Mouse (Mus musculus): ENCODE results near the gene Dhrs7. TPM values are rescaled to one million over a fixed set of nuclear protein-coding genes. Genes with fewer than 3 reads are reported as not detected.
"Not testable (repeated sequence)": the region's sequence is repeated elsewhere in the genome, so short reads cannot be mapped to it uniquely, and the experiment has no call there.

Gene Dhrs7
- polyA plus RNA-seq (2015; fragmentation: Nextera tagmentation; extraction: Ambion mirVana): 8.0 and 10.2 TPM in 2 replicates

DNA sequence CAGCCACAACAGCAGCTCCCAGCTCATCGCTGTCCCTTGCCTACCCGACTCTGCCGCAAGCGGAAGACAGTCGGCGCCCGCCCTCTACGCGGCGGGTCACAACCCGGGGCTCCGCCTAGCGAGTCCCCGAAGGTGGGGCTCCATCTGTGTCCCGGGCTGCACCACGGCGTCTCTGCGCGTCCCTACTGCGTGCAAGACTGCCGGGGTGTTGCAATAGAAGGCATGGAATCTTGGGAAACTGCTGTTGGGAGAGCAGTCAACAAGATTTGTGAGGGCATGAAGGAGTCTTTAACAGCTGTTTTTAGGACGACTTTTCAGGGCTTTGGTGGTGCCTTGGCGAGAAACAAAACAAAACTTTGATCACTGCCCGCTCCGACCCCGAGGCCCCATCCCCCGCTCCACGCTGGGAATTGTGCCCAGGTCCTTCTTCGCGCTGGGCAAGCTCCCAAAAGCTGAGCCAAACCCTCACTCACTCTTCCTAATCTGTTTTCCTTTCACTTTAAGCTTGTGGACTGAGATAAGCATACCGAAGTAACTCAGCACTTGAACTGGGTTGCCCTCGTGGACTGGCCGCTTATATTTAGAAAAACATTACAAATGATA, at the start of gene Dhrs7:
Gene Dhrs7, minus strand, starts transcription at position 175 of the 603 bp plus-strand sequence.
- no peaks in the 10 kb centered on the region for H3K27me3 ChIP-seq
- peak within 1 kb of the TSS; percentile 57 for H3K4me3 ChIP-seq
- WGBS: 1% methylated on average over 33 of the region's 33 CpGs
- H3K27ac ChIP-seq (replicated peaks): no peak within 1 kb of the TSS
- peak; percentile 88 for ATAC-seq (replicated peaks)
- no peaks in the 10 kb centered on the region for H3K36me3 ChIP-seq
- peak within 1 kb of the TSS; percentile 55 for H3K9ac ChIP-seq (replicated peaks)
- H3K4me1 ChIP-seq: peaks cover 18% of the 10 kb centered on the region
- peak within 1 kb of the TSS; percentile 93 for H3K4me2 ChIP-seq (replicated peaks)
- H3K9me3 ChIP-seq: no peaks in the 10 kb centered on the region

DNA sequence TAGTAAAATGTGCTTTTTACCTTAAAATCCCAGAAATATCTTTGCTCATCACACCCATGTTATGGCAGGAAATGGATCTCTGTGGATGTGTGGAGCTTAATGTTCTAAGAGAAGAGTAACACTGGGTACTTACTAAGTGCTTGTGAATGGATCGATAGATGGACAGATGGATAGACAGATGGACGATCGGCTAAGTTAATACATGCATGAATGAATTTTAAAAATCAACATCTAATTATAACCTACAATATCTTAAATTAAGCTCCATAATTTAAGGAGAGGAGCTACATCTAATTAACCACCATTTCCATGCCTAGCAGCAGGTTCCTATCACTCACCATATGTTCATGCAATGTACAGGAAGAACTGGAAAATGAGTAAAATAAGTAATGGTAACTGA, 45.3 kb upstream of the Dhrs7 start:
- Histone ChIP-seq H3K4me2 (replicated peaks) (no peak overlapping the region), H3K4me1 (no peaks in the 10 kb centered on the region), H3K27ac (replicated peaks) (no peak overlapping the region), H3K4me3 (no peak overlapping the region), H3K36me3 (no peaks in the 10 kb centered on the region), H3K27me3 (no peaks in the 10 kb centered on the region), H3K9me3 (no peaks in the 10 kb centered on the region), H3K9ac (replicated peaks) (no peak overlapping the region)
- ATAC-seq (replicated peaks): no peak
- WGBS: 68% methylated on average over 3 of the region's 3 CpGs

DNA sequence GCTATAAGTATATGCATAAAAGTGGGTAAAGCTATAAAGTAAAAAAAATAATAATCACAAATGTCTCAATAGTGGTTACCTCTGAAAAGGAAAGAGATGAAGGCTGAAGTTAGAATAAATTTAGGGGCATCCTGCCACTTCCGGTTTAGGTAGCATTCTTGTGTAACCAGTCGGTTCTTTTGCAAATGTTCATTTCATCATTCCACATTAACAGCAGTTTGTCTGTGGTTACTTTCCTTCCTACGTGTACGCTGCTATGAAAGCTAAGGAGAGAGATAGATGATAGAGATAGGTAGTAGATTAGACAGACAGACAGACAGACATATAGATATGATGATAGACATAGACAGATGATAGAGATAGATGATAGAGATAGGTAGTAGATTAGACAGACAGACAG, 39.4 kb upstream of the Dhrs7 start:
- H3K36me3 ChIP-seq: no peaks in the 10 kb centered on the region
- H3K27me3 ChIP-seq: no peaks in the 10 kb centered on the region
- H3K4me1 ChIP-seq: no peaks in the 10 kb centered on the region
- 97% methylated on average over 4 of the region's 4 CpGs for WGBS
- no peak overlapping the region for H3K9ac ChIP-seq (replicated peaks)
- no peak for ATAC-seq (replicated peaks)
- no peak overlapping the region for H3K27ac ChIP-seq (replicated peaks)
- no peak overlapping the region for H3K4me3 ChIP-seq
- no peaks in the 10 kb centered on the region for H3K9me3 ChIP-seq
- no peak overlapping the region for H3K4me2 ChIP-seq (replicated peaks)

- H3K9me3 ChIP-seq: no peaks in the 10 kb centered on the region
- 38% methylated on average over 1 of the region's 1 CpGs for WGBS
- no peak overlapping the region for H3K4me3 ChIP-seq
- no peaks in the 10 kb centered on the region for H3K27me3 ChIP-seq
- H3K9ac ChIP-seq (replicated peaks): no peak overlapping the region
- no peaks in the 10 kb centered on the region for H3K4me1 ChIP-seq
- ATAC-seq (replicated peaks): no peak
- H3K27ac ChIP-seq (replicated peaks): no peak overlapping the region
- no peaks in the 10 kb centered on the region for H3K36me3 ChIP-seq
- H3K4me2 ChIP-seq (replicated peaks): no peak overlapping the region
These were observed 35.3 kb upstream of the Dhrs7 start for GRCm38 (mm10) chr12:72700013-72700412.

DNA sequence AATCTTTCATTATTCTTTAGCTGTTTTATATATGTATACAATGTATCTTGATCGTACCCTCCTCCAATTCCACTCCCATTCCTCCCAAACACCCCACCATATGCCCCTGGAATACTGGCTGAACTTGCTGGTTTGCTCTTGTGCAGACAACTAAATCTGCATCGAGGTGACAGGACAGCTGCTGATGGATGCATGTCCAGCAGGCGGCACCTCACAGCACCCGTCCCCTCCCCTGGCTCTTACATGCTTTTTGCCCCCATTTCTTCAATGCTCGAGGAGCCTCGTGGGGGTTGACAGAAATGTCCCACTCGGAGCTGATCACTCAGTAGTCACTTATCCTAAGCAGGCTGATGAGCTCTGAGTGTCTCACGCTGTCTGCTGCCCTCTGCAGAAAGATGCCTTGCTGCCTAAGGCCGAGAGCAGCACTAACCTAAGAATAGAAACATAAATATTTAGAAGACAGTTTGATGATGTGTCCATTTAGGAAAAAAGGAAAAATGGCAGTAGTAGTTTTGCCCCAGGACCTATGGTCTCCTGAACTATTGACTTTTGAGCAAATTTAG, 30.3 kb upstream of the Dhrs7 start:
- no peaks in the 10 kb centered on the region for H3K36me3 ChIP-seq
- no peak overlapping the region for H3K4me2 ChIP-seq (replicated peaks)
- H3K9ac ChIP-seq (replicated peaks): no peak overlapping the region
- no peaks in the 10 kb centered on the region for H3K4me1 ChIP-seq
- no peak overlapping the region for H3K27ac ChIP-seq (replicated peaks)
- no peaks in the 10 kb centered on the region for H3K9me3 ChIP-seq
- no peak overlapping the region for H3K4me3 ChIP-seq
- WGBS: 57% methylated on average over 9 of the region's 9 CpGs
- no peaks in the 10 kb centered on the region for H3K27me3 ChIP-seq
- no peak for ATAC-seq (replicated peaks)

GRCm38 (mm10) chr12:72694438-72694837, 29.7 kb upstream of the Dhrs7 start:
- Histone ChIP-seq H3K4me1 (no peaks in the 10 kb centered on the region), H3K9ac (replicated peaks) (no peak overlapping the region), H3K4me3 (no peak overlapping the region), H3K27me3 (no peaks in the 10 kb centered on the region), H3K36me3 (no peaks in the 10 kb centered on the region), H3K9me3 (no peaks in the 10 kb centered on the region), H3K4me2 (replicated peaks) (no peak overlapping the region), H3K27ac (replicated peaks) (no peak overlapping the region)
- no peak for ATAC-seq (replicated peaks)
- WGBS: 70% methylated on average over 12 of the region's 12 CpGs

GRCm38 (mm10) chr12:72693895-72694294, 29.2 kb upstream of the Dhrs7 start:
- ATAC-seq (replicated peaks): no peak
- H3K4me3 ChIP-seq: no peak overlapping the region
- no peaks in the 10 kb centered on the region for H3K36me3 ChIP-seq
- no peaks in the 10 kb centered on the region for H3K27me3 ChIP-seq
- 45% methylated on average over 6 of the region's 6 CpGs for WGBS
- H3K4me2 ChIP-seq (replicated peaks): no peak overlapping the region
- no peaks in the 10 kb centered on the region for H3K4me1 ChIP-seq
- no peak overlapping the region for H3K27ac ChIP-seq (replicated peaks)
- H3K9ac ChIP-seq (replicated peaks): no peak overlapping the region
- no peaks in the 10 kb centered on the region for H3K9me3 ChIP-seq

- H3K4me2 ChIP-seq (replicated peaks); H3K27me3 ChIP-seq; H3K9me3 ChIP-seq; H3K27ac ChIP-seq (replicated peaks); ATAC-seq (replicated peaks); H3K36me3 ChIP-seq; H3K4me1 ChIP-seq; H3K9ac ChIP-seq (replicated peaks); H3K4me3 ChIP-seq: not testable (repeated sequence)
- WGBS: 20% methylated on average over 2 of the region's 2 CpGs
These were observed 23.6 kb upstream of the Dhrs7 start for GRCm38 (mm10) chr12:72688281-72688680.

- H3K27me3 ChIP-seq; H3K4me3 ChIP-seq; H3K9ac ChIP-seq (replicated peaks); ATAC-seq (replicated peaks); H3K27ac ChIP-seq (replicated peaks); H3K4me2 ChIP-seq (replicated peaks); H3K36me3 ChIP-seq; H3K4me1 ChIP-seq; H3K9me3 ChIP-seq: not testable (repeated sequence)
- WGBS: 8% methylated on average over 6 of the region's 6 CpGs
These were observed 23.0 kb upstream of the Dhrs7 start for GRCm38 (mm10) chr12:72687741-72688140.

DNA sequence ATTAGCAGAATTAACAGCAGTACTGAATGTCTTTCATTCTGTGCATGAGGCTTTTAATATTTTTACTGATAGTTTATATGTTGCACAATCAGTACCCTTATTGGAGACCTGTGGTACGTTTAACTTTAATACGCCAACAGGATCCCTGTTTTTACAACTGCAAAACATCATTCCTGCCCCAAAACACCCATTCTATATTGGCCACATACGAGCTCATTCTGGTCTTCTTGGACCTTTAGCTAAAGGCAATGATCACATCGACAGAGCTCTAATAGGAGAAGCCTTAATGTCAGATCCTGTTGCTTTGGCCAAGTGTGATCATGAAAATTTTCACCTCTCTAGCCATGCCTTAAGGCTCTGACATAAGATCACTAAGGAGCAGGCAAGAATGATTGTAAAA, 21.9 kb upstream of the Dhrs7 start:
- ATAC-seq (replicated peaks); H3K4me1 ChIP-seq; H3K27ac ChIP-seq (replicated peaks); H3K36me3 ChIP-seq; H3K4me3 ChIP-seq; H3K9ac ChIP-seq (replicated peaks); H3K9me3 ChIP-seq; H3K27me3 ChIP-seq; H3K4me2 ChIP-seq (replicated peaks): not testable (repeated sequence)
- WGBS: 75% methylated on average over 4 of the region's 4 CpGs

- no peaks in the 10 kb centered on the region for H3K27me3 ChIP-seq
- H3K9ac ChIP-seq (replicated peaks): no peak overlapping the region
- H3K4me3 ChIP-seq: no peak overlapping the region
- no peaks in the 10 kb centered on the region for H3K4me1 ChIP-seq
- ATAC-seq (replicated peaks): no peak
- H3K9me3 ChIP-seq: no peaks in the 10 kb centered on the region
- WGBS: 96% methylated on average over 3 of the region's 3 CpGs
- H3K36me3 ChIP-seq: no peaks in the 10 kb centered on the region
- H3K4me2 ChIP-seq (replicated peaks): no peak overlapping the region
- no peak overlapping the region for H3K27ac ChIP-seq (replicated peaks)
These were observed 18.9 kb upstream of the Dhrs7 start for GRCm38 (mm10) chr12:72683612-72684011.

- no peaks in the 10 kb centered on the region for H3K36me3 ChIP-seq
- no peak overlapping the region for H3K27ac ChIP-seq (replicated peaks)
- H3K4me3 ChIP-seq: no peak overlapping the region
- no peak for ATAC-seq (replicated peaks)
- no peak overlapping the region for H3K9ac ChIP-seq (replicated peaks)
- no peaks in the 10 kb centered on the region for H3K27me3 ChIP-seq
- 66% methylated on average over 8 of the region's 8 CpGs for WGBS
- no peaks in the 10 kb centered on the region for H3K9me3 ChIP-seq
- no peak overlapping the region for H3K4me2 ChIP-seq (replicated peaks)
- H3K4me1 ChIP-seq: no peaks in the 10 kb centered on the region
These were observed 18.0 kb upstream of the Dhrs7 start for GRCm38 (mm10) chr12:72682511-72683282.
